Mouse (Mus musculus): Measurements from ENCODE around the gene Wnt2. TPM values are rescaled to one million over a fixed set of nuclear protein-coding genes. Genes with fewer than 3 reads are reported as not detected.
A peak's percentile ranks its signal among the peaks of the same experiment; 100 is the strongest.

Wnt2 gene
- 1.9 and 2.1 TPM in 2 replicates for polyA plus RNA-seq (2016; fragmentation: Nextera tagmentation; extraction: Ambion mirVana)

DNA sequence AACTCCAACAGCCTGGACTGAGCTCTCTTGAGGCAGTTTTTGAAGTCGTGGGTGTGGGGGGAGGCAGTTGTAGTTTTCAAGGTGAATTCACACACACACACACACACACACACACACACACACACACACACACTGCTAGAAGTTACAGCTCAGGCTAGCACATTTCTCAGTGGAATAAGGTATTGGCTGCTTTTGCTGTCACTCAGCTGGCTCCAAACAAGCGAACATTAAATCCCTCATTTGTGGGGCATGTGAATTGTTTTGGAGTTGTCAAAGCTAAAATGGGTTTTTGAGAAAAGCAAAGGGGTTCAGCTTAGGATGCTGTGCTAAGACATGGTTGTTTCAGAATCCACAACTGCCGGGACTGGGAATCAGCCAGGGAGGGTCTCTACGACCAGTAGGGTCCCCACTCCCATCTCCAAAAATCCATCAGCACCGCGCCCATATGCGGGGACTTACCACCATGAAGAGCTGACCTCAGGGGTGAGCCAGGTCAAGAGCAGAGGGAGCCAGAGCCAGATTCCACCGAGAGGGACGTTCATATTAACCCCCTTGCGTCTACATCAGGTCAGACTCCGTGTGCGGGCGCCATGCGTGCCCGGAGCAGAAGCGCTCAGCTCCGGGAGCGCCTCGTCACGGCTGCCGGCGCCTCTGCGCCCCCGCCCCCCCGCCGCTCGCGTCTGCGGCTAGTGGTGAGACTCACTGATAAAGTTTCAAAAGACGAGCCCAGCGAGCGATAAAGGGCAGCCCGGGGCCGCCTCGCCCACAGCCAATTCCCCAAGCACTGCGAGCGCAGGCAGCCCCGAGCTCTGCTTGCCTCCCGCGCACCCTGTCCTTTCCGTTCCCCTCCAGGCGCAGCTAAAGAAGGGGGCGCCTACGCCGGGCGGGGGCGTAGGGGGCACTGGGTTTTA is at the start of gene Wnt2:
TSS of gene Wnt2 (minus strand) at position 840 of the 911 bp plus-strand sequence.
- H3K4me1 ChIP-seq: peaks cover 23% of the 10 kb centered on the region
- H3K9me3 ChIP-seq (replicated peaks): no peaks in the 10 kb centered on the region
- peaks cover 60% of the 10 kb centered on the region for H3K27me3 ChIP-seq (replicated peaks)
- no peak within 1 kb of the TSS for H3K27ac ChIP-seq
- ATAC-seq: peak; percentile 83
- H3K9ac ChIP-seq: no peak within 1 kb of the TSS
- peak within 1 kb of the TSS; percentile 67 for H3K4me2 ChIP-seq
- WGBS (ENCODE audit: insufficient replicate concordance): 2% methylated on average over 47 of the region's 47 CpGs
- H3K36me3 ChIP-seq: no peaks in the 10 kb centered on the region
- peak within 1 kb of the TSS; percentile 43 for H3K4me3 ChIP-seq

GRCm38 (mm10) chr6:18078615-18079014 is 48.2 kb upstream of the Wnt2 start:
- Histone ChIP-seq H3K4me1 (0 out of 2 replicates have a peak, but pooled peaks cover 6% of the 10 kb centered on the region), H3K36me3 (no peaks in the 10 kb centered on the region), H3K27ac (no peak overlapping the region), H3K4me2 (no peak overlapping the region), H3K9ac (no peak overlapping the region), H3K9me3 (replicated peaks) (no peaks in the 10 kb centered on the region), H3K4me3 (no peak overlapping the region), H3K27me3 (replicated peaks) (no peaks in the 10 kb centered on the region)
- 15% methylated on average over 1 of the region's 1 CpGs for WGBS (ENCODE audit: insufficient replicate concordance)
- ATAC-seq: no peak

GRCm38 (mm10) chr6:18076986-18077385 is 46.6 kb upstream of the Wnt2 start:
- Histone ChIP-seq H3K4me1 (0 out of 2 replicates have a peak, but pooled peaks cover 6% of the 10 kb centered on the region), H3K27ac (no peak overlapping the region), H3K4me2 (no peak overlapping the region), H3K9ac (no peak overlapping the region), H3K27me3 (replicated peaks) (no peaks in the 10 kb centered on the region), H3K9me3 (replicated peaks) (no peaks in the 10 kb centered on the region), H3K36me3 (no peaks in the 10 kb centered on the region), H3K4me3 (no peak overlapping the region)
- 53% methylated on average over 7 of the region's 7 CpGs for WGBS (ENCODE audit: insufficient replicate concordance)
- ATAC-seq: no peak

DNA sequence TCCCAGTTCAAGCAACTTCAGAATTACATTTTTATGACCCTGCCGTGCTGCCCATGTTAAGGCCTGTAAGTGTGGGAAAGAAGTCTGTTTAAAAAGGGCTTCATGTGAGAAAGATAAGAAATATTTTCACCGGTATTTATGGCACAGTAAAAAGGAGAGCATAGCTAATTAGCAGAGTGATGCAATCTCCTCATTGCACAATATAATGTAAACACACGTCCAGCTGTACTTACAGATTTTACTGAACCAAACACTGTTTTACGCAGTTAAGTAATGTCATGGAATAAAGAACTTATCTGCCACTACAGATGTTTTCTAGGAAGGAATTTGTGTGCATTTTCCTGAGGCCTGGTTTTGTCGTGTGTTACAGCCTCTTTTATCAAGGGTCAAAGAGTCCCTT is 46.2 kb upstream of the Wnt2 start:
- Histone ChIP-seq H3K9ac (no peak overlapping the region), H3K9me3 (replicated peaks) (no peaks in the 10 kb centered on the region), H3K36me3 (no peaks in the 10 kb centered on the region), H3K27ac (no peak overlapping the region), H3K4me1 (0 out of 2 replicates have a peak, but pooled peaks cover 6% of the 10 kb centered on the region), H3K4me3 (no peak overlapping the region), H3K27me3 (replicated peaks) (no peaks in the 10 kb centered on the region), H3K4me2 (no peak overlapping the region)
- WGBS (ENCODE audit: insufficient replicate concordance): 31% methylated on average over 5 of the region's 5 CpGs
- no peak for ATAC-seq

DNA sequence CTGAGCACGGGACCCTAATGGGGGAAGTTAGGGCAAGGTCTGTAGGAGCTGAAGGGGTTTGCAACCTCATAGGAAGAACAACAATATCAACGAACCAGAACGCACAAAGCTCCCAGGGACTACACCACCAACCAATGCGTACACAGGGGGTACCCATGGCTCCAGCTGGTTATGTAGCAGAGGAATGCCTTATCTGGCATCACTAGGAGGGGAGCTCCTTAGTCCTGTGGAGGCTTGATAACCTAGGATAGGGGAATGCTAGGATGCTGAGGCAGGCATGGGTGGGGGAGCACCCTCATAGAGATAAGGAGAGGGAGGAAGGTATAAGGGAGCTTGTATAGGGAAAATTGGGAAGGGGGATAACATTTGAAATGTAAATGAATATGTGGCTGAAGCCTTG is 27.5 kb upstream of the Wnt2 start:
- Histone ChIP-seq H3K27me3 (replicated peaks) (no peaks in the 10 kb centered on the region), H3K4me1 (no peaks in the 10 kb centered on the region), H3K4me3 (no peak overlapping the region), H3K9me3 (replicated peaks) (no peaks in the 10 kb centered on the region), H3K9ac (no peak overlapping the region), H3K36me3 (no peaks in the 10 kb centered on the region), H3K27ac (no peak overlapping the region), H3K4me2 (no peak overlapping the region)
- peak; percentile 69 for ATAC-seq
- WGBS (ENCODE audit: insufficient replicate concordance): 60% methylated on average over 4 of the region's 4 CpGs

DNA sequence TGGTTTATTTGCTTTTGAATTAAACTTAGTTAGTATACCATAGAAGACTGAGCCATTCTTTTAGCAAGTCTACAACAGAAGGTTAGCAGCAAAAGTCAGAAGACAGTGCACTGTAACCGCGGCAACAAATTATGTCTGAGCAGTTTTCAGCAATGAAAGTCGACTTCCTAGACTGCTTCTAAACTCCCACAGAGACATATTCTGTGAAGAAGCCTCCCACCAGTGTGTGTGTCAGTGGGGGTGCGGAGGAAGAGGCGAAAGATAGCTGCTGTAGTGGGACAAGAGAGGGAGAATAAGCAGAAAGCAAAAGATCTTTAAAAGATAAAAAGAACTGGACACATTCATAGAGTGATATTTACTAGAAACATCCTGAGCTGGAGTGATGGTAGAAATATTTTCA is 21.3 kb upstream of the Wnt2 start:
- no peak for ATAC-seq
- no peak overlapping the region for H3K4me3 ChIP-seq
- no peaks in the 10 kb centered on the region for H3K36me3 ChIP-seq
- H3K4me1 ChIP-seq: no peaks in the 10 kb centered on the region
- H3K27me3 ChIP-seq (replicated peaks): no peaks in the 10 kb centered on the region
- no peak overlapping the region for H3K9ac ChIP-seq
- no peak overlapping the region for H3K27ac ChIP-seq
- no peak overlapping the region for H3K4me2 ChIP-seq
- WGBS (ENCODE audit: insufficient replicate concordance): 59% methylated on average over 5 of the region's 5 CpGs
- no peaks in the 10 kb centered on the region for H3K9me3 ChIP-seq (replicated peaks)

DNA sequence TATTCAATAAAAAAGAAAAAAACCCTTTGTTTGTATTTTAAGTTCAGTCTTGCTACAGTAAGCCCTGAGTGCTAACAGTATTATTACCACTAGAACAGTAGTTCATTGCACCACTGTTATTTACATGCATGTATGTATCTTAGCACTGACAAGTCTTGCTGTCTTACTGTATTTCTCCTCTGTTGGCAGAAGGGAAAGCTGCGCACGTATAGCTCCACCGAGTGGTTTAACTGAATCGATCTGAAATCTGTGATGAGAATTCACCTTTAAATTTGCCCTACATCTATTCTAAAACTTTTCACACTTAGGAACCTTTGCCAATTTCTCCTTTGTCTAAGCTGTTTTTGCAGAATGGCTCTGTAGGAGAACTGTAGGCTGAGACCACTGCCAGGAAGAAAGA is 13.9 kb upstream of the Wnt2 start:
- no peak overlapping the region for H3K9ac ChIP-seq
- no peak for ATAC-seq
- no peaks in the 10 kb centered on the region for H3K4me1 ChIP-seq
- no peak overlapping the region for H3K4me3 ChIP-seq
- 72% methylated on average over 4 of the region's 4 CpGs for WGBS (ENCODE audit: insufficient replicate concordance)
- no peak overlapping the region for H3K4me2 ChIP-seq
- no peaks in the 10 kb centered on the region for H3K36me3 ChIP-seq
- H3K9me3 ChIP-seq (replicated peaks): no peaks in the 10 kb centered on the region
- H3K27ac ChIP-seq: no peak overlapping the region
- H3K27me3 ChIP-seq (replicated peaks): no peaks in the 10 kb centered on the region

GRCm38 (mm10) chr6:18043172-18043571 is 12.8 kb upstream of the Wnt2 start:
- Histone ChIP-seq H3K4me2 (no peak overlapping the region), H3K4me1 (no peaks in the 10 kb centered on the region), H3K27ac (no peak overlapping the region), H3K27me3 (replicated peaks) (no peaks in the 10 kb centered on the region), H3K36me3 (no peaks in the 10 kb centered on the region), H3K4me3 (no peak overlapping the region), H3K9me3 (replicated peaks) (no peaks in the 10 kb centered on the region), H3K9ac (no peak overlapping the region)
- ATAC-seq: no peak
- 58% methylated on average over 5 of the region's 5 CpGs for WGBS (ENCODE audit: insufficient replicate concordance)

- peak overlapping the region; percentile 67 for H3K4me2 ChIP-seq
- peaks cover 69% of the 10 kb centered on the region for H3K27me3 ChIP-seq (replicated peaks)
- H3K27ac ChIP-seq: no peak overlapping the region
- 25% methylated on average over 6 of the region's 6 CpGs for WGBS (ENCODE audit: insufficient replicate concordance)
- no peak for ATAC-seq
- 0 out of 2 replicates have a peak overlapping the region, but pooled peaks have one; percentile 40 for H3K4me3 ChIP-seq
- no peaks in the 10 kb centered on the region for H3K36me3 ChIP-seq
- peaks cover 23% of the 10 kb centered on the region for H3K4me1 ChIP-seq
- no peaks in the 10 kb centered on the region for H3K9me3 ChIP-seq (replicated peaks)
- no peak overlapping the region for H3K9ac ChIP-seq
Measured at GRCm38 (mm10) chr6:18032271-18032670, 1.9 kb upstream of the Wnt2 start.

DNA sequence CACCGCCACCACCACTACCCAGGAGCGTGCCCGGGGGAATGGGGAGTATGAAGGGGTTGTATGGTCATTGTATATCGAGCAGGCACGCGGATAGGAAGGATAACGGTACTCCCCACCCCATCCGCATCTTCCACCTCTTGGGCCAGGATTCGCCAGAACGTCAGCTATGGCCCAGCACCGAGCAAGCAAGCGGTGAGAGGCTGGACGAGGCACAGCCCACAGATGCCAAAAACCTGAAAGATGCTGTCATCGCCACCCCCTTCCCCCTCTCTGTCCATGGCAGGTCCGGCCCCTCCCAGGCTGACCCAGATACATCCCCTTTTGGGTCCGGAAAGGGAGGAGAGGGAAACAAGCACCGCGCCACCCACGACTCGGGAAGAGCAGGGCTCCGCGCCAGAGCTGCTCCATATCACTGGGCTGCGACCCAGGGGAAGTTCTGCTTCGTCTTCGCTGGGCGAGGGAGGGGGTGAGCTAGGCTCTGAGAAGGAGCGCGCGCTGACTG is 1.2 kb upstream of the Wnt2 start:
- no peak overlapping the region for H3K27ac ChIP-seq
- H3K4me2 ChIP-seq: peak overlapping the region; percentile 67
- H3K9me3 ChIP-seq (replicated peaks): no peaks in the 10 kb centered on the region
- H3K9ac ChIP-seq: no peak overlapping the region
- peak; percentile 9 for ATAC-seq
- H3K36me3 ChIP-seq: no peaks in the 10 kb centered on the region
- H3K27me3 ChIP-seq (replicated peaks): peaks cover 71% of the 10 kb centered on the region
- peak overlapping the region; percentile 40 for H3K4me3 ChIP-seq
- 1% methylated on average over 28 of the region's 29 CpGs for WGBS (ENCODE audit: insufficient replicate concordance)
- peaks cover 23% of the 10 kb centered on the region for H3K4me1 ChIP-seq

GRCm38 (mm10) chr6:18030868-18031508 is 603 bp upstream of the Wnt2 start:
- WGBS (ENCODE audit: insufficient replicate concordance): 5% methylated on average over 12 of the region's 12 CpGs
- Histone ChIP-seq H3K36me3 (no peaks in the 10 kb centered on the region), H3K9me3 (replicated peaks) (no peaks in the 10 kb centered on the region), H3K4me2 (peak overlapping the region; percentile 67), H3K27me3 (replicated peaks) (peaks cover 70% of the 10 kb centered on the region), H3K9ac (no peak overlapping the region), H3K4me3 (peak overlapping the region; percentile 43), H3K27ac (no peak overlapping the region), H3K4me1 (peaks cover 23% of the 10 kb centered on the region)
- ATAC-seq: peak; percentile 17; the same call in 1 of the 2 replicates

Measured in liver, embryonic 12.5 days (tissue).